Mouse (Mus musculus) testis, adult 2 months (tissue): ENCODE measurements around the gene Trank1. TPM values are rescaled to one million over a fixed set of nuclear protein-coding genes. Genes with fewer than 3 reads are reported as not detected.

ENCODE experiments used
- H3K27ac ChIP-seq: fragments of 200-500 bp; 2 replicates; pipeline ENCODE4 v1.5.1; 2012; ENCODE audit warnings: low read depth, low read length; ENCODE audit not compliant: control insufficient read depth, insufficient read depth
- H3K27me3 ChIP-seq: fragments of 200-500 bp; 2 replicates; pipeline ENCODE4 v1.6.1; 2012; ENCODE audit warnings: mild to moderate bottlenecking, low read length, moderate library complexity; ENCODE audit not compliant: control insufficient read depth, insufficient read depth
- H3K36me3 ChIP-seq: fragments of 200-500 bp; 2 replicates; pipeline ENCODE4 v1.6.1; 2012; ENCODE audit warnings: mild to moderate bottlenecking, low read length; ENCODE audit not compliant: control insufficient read depth, insufficient read depth
- H3K4me1 ChIP-seq: fragments of 200-500 bp; 2 replicates; pipeline ENCODE4 v1.6.1; 2012; ENCODE audit warnings: low read length; ENCODE audit not compliant: control insufficient read depth, insufficient read depth
- H3K4me3 ChIP-seq: fragments of 200-500 bp; 2 replicates; pipeline ENCODE4 v1.5.1; 2012; ENCODE audit warnings: low read depth, mild to moderate bottlenecking, low read length, moderate library complexity, mixed read lengths; ENCODE audit not compliant: control insufficient read depth
- CTCF ChIP-seq: fragments of 200-500 bp; IDR thresholded peaks from 2 replicates; pipeline ENCODE4 v1.5.1; 2012; ENCODE audit warnings: low read depth, mild to moderate bottlenecking, inconsistent platforms, low read length, moderate library complexity; ENCODE audit not compliant: control insufficient read depth, insufficient read depth, insufficient replicate concordance
- POLR2A ChIP-seq: fragments of 200-500 bp; IDR thresholded peaks from 2 replicates; pipeline ENCODE4 v1.6.1; 2012; ENCODE audit warnings: low read depth, mild to moderate bottlenecking, inconsistent platforms, low read length, moderate library complexity; ENCODE audit not compliant: control insufficient read depth
- polyA plus RNA-seq: library from polyadenylated mRNA; depleted of rRNA; stranded (reverse); fragments of >200 nt; gene quantifications from 2 replicates; pipeline ENCODE4 v1.2.3, GENCODE M21; 2012

Trank1 gene
- polyA plus RNA-seq, 1 experiment, result 25.0 TPM

DNA sequence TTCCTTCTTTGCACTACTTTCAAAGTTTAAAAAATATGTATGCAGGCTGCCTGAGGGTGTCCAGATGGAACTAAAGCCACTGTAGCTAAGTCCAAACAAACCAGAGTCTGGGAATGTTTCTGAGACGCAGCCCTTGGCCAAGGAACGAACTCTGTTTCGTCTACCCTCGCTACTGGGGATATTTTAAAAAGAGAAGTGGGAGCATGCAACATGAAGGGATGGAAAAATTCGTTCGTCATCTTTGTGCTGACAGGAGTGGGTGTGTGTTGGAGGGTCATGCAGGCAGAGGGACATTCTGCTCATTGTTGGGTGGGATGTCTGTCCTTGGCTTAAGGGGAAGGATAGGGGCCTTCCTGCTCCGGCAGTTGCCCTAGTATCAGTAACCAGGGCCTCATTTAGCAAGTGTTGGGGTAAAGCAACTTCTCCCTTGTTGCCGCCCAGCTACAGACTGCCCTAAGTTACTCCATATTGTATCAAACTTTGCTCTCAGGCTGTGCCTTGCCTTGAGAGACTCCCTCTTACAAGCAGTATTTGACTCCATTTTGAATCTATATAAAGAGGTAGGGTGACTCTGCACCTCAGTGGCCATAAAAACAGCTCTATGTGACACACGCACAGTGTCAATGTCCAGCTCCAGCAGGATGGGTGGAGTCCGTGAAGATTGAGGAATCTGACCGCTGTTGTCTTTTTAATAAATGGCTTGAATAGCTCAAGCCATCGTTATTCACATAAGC lies 93.0 kb downstream of the Trank1 start:
- H3K27ac ChIP-seq, result no peak overlapping the region
- no peaks in the 10 kb centered on the region for H3K36me3 ChIP-seq
- H3K4me3 ChIP-seq, result no peak overlapping the region
- no peaks in the 10 kb centered on the region for H3K27me3 ChIP-seq
- no peak for TF ChIP-seq CTCF
- no peak for TF ChIP-seq POLR2A
- no peaks in the 10 kb centered on the region for H3K4me1 ChIP-seq

DNA sequence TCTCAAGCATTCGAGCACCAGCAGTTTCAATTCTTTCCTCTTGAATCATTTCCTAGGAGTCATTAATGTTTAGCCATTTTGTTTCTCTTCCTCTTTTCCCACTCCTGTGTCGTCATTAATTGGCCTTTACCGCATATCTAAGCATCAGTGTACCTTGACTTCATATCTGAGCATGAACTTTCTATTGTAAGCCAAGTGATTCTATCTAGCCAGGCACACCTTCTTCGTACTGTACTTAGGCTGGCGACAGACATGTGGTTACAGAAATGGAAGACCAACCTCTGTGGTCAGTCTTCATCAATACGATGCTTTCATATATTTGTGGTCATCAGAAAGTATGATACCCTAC lies 93.5 kb downstream of the Trank1 start:
- H3K4me3 ChIP-seq, result no peak overlapping the region
- no peak overlapping the region for H3K27ac ChIP-seq
- H3K27me3 ChIP-seq, result no peaks in the 10 kb centered on the region
- peaks cover 2% of the 10 kb centered on the region for H3K4me1 ChIP-seq
- TF ChIP-seq POLR2A (no peak), CTCF (no peak)
- no peaks in the 10 kb centered on the region for H3K36me3 ChIP-seq

DNA sequence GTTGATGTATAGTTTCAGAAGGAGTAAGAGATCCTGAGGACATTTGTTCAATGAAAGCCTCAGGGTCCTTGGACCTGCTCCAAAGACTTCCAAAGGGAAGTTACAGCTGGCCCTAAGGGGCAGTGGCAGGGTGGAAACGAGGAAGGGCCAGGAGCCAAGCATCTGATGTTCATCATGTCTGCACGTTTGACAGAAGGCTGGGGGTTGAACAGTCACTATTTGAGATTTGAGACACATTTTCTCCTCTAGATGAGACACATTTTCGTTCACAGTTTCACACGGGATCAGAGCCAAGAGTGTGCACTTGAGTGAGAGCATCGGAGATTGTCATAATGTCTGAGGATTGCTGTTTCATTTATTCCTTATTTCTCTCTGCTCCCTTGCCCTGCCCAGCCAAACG lies 96.5 kb downstream of the Trank1 start:
- no peaks in the 10 kb centered on the region for H3K27me3 ChIP-seq
- TF ChIP-seq POLR2A (no peak), CTCF (no peak)
- H3K4me1 ChIP-seq, result peaks cover 3% of the 10 kb centered on the region
- no peak overlapping the region for H3K4me3 ChIP-seq
- no peak overlapping the region for H3K27ac ChIP-seq
- H3K36me3 ChIP-seq, result no peaks in the 10 kb centered on the region

DNA sequence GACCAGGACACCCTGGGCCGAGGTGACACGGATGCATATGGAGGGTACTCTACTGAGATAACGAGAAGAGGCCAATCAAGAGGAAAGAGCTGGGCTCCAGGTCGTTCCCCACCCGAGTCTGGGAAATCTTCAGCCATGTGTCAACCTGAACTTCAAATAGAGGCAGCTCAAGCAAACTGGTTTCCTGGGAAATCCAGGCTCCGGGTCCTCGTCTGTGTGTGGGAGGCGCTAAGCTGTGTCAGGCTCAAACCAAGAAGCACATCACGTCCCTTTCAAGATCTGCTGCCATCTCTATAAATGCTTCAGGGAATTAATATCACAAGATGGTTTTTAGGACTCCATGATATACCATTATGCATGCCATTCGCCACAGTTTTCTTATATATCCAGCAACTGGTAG lies 96.9 kb downstream of the Trank1 start:
- no peaks in the 10 kb centered on the region for H3K27me3 ChIP-seq
- TF ChIP-seq POLR2A (no peak), CTCF (no peak)

DNA sequence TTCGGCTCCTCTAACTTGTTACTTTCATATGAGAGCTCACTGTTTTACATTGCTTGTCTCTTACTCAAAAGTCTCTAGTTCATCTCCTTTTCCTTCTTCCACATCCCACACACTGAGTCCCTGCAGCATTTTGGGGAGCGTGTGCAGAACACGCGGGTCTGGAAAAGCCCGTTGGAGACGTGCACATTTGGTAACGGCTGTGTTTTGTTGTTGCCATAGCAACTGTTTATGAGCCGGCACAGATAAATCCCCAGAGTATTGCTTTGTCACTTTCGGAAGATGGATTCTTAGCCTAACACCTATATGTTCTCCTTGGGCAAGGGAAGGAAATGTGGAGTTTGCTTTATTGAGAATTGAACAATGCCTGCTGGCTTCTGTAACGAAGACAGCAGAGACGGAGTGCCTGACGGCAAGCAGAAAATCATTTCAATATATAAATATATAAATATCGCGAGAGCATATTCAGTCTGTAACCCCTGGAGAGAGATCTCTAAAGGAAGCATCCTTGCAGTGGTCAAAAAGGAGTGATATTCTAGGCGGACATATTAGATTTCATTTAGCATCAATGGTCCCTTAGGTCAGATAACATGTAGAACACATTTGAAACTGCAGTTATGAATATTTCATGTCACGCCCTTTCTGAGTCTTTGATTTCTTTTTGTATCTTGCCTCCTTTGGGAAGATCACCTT lies 101.1 kb downstream of the Trank1 start:
- peaks cover 3% of the 10 kb centered on the region for H3K4me1 ChIP-seq
- no peak overlapping the region for H3K4me3 ChIP-seq
- TF ChIP-seq CTCF (no peak), POLR2A (no peak)
- no peak overlapping the region for H3K27ac ChIP-seq
- H3K36me3 ChIP-seq, result no peaks in the 10 kb centered on the region
- no peaks in the 10 kb centered on the region for H3K27me3 ChIP-seq

More for the DNA sequence above, 96.9 kb downstream of the Trank1 start:
- H3K27ac ChIP-seq, result no peak overlapping the region
- no peak overlapping the region for H3K4me3 ChIP-seq
- H3K36me3 ChIP-seq, result no peaks in the 10 kb centered on the region
- H3K4me1 ChIP-seq, result peaks cover 3% of the 10 kb centered on the region

DNA sequence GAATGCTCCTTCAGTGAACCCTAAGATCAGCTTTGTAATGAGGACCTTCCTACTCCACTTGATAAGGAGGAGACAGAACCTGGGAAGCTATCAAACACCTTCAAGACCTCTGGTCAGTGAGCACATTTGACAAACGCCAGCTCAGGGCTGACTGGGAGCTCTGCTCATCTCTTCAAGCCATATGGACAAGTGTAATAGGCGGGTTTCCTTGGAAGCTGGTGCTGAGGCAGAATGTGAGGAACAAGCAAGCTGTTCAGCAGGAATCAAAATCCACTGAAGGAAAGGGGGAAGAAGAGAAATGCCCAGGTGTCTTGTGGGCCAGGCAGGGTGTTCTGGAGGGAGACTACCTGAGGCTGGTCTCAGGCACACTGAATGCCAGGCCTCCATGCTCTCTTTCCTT lies 110.3 kb downstream of the Trank1 start:
- TF ChIP-seq CTCF (no peak), POLR2A (no peak)
- Histone ChIP-seq H3K27me3 (no peaks in the 10 kb centered on the region), H3K36me3 (no peaks in the 10 kb centered on the region), H3K4me3 (no peak overlapping the region), H3K27ac (no peak overlapping the region), H3K4me1 (no peaks in the 10 kb centered on the region)

DNA sequence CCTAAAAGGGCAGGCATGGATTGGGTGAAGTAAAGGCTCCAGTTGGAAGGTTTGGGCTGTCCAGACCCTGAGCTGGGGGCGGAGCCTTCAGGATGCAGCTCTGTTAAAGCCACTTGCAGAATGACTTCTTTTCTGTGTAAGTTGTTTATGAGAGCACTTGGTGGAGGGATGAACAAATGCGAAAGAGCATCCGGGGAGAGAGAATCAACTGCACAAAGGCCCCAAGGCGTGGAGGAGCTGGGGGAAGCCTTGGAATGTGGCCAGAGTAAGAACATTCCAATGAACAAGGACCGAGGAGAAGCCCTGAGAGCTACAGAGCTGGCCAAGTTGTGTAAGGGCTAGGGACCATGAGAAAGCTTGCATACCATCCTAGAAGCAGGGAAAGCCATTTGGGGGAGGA lies 111.0 kb downstream of the Trank1 start:
- Histone ChIP-seq H3K36me3 (no peaks in the 10 kb centered on the region), H3K27me3 (no peaks in the 10 kb centered on the region), H3K4me3 (no peak overlapping the region), H3K27ac (no peak overlapping the region), H3K4me1 (no peaks in the 10 kb centered on the region)
- TF ChIP-seq CTCF (no peak), POLR2A (no peak)
